Mouse (Mus musculus): ENCODE results near the gene Mtln. TPM values are rescaled to one million over a fixed set of nuclear protein-coding genes. Genes with fewer than 3 reads are reported as not detected.

Mtln gene
- 33.1 and 34.9 TPM in 2 replicates for polyA plus RNA-seq (2015; fragmentation: Nextera tagmentation; extraction: Ambion mirVana)

GRCm38 (mm10) chr2:127791919-127792603 is at the start of gene Mtln:
TSS of gene Mtln (minus strand) at chr2:127792488.
- Histone ChIP-seq H3K36me3 (ENCODE audit: control insufficient read depth, insufficient read depth, low read length) (no peaks in the 10 kb centered on the region), H3K9ac (ENCODE audit: low read length) (peak within 1 kb of the TSS; percentile 74), H3K4me2 (ENCODE audit: low read depth, low read length) (peak within 1 kb of the TSS; percentile 64), H3K9me3 (ENCODE audit: control insufficient read depth, low read length) (no peaks in the 10 kb centered on the region), H3K27ac (ENCODE audit: low read length) (peak within 1 kb of the TSS; percentile 77), H3K4me3 (ENCODE audit: low read length) (peak within 1 kb of the TSS; percentile 63), H3K4me1 (replicated peaks; ENCODE audit: control insufficient read depth, insufficient read depth, low read length) (peaks cover 12% of the 10 kb centered on the region), H3K27me3 (ENCODE audit: control insufficient read depth, insufficient read depth, low read depth, low read length) (no peaks in the 10 kb centered on the region)
- ATAC-seq (ENCODE audit: low read depth), result peak; percentile 94
- WGBS, result under 1% methylated on average over 37 of the region's 37 CpGs

- Histone ChIP-seq H3K27ac (ENCODE audit: low read length) (no peak overlapping the region), H3K9me3 (ENCODE audit: control insufficient read depth, low read length) (no peaks in the 10 kb centered on the region), H3K4me2 (ENCODE audit: low read depth, low read length) (no peak overlapping the region), H3K4me3 (ENCODE audit: low read length) (no peak overlapping the region), H3K36me3 (ENCODE audit: control insufficient read depth, insufficient read depth, low read length) (no peaks in the 10 kb centered on the region), H3K27me3 (ENCODE audit: control insufficient read depth, insufficient read depth, low read depth, low read length) (peaks cover 33% of the 10 kb centered on the region), H3K4me1 (replicated peaks; ENCODE audit: control insufficient read depth, insufficient read depth, low read length) (no peaks in the 10 kb centered on the region), H3K9ac (ENCODE audit: low read length) (no peak overlapping the region)
- WGBS, result 36% methylated on average over 1 of the region's 1 CpGs
- no peak for ATAC-seq (ENCODE audit: low read depth)
Measured at GRCm38 (mm10) chr2:127841402-127841801, 49.1 kb upstream of the Mtln start.

GRCm38 (mm10) chr2:127839425-127839824 is 47.1 kb upstream of the Mtln start:
- ATAC-seq (ENCODE audit: low read depth), result no peak
- Histone ChIP-seq H3K9me3 (ENCODE audit: control insufficient read depth, low read length) (no peaks in the 10 kb centered on the region), H3K36me3 (ENCODE audit: control insufficient read depth, insufficient read depth, low read length) (no peaks in the 10 kb centered on the region), H3K4me3 (ENCODE audit: low read length) (no peak overlapping the region), H3K27ac (ENCODE audit: low read length) (no peak overlapping the region), H3K4me2 (ENCODE audit: low read depth, low read length) (no peak overlapping the region), H3K9ac (ENCODE audit: low read length) (no peak overlapping the region), H3K4me1 (replicated peaks; ENCODE audit: control insufficient read depth, insufficient read depth, low read length) (no peaks in the 10 kb centered on the region), H3K27me3 (ENCODE audit: control insufficient read depth, insufficient read depth, low read depth, low read length) (peaks cover 33% of the 10 kb centered on the region)
- WGBS, result 23% methylated on average over 11 of the region's 11 CpGs

- peaks cover 35% of the 10 kb centered on the region for H3K27me3 ChIP-seq (ENCODE audit: control insufficient read depth, insufficient read depth, low read depth, low read length)
Measured at GRCm38 (mm10) chr2:127838576-127838975, 46.3 kb upstream of the Mtln start, which contains the start of gene Acoxl. TSS of gene Acoxl (plus strand) at chr2:127838876.

GRCm38 (mm10) chr2:127832833-127833190 is 40.5 kb upstream of the Mtln start:
- H3K27me3 ChIP-seq (ENCODE audit: control insufficient read depth, insufficient read depth, low read depth, low read length), result peaks cover 6% of the 10 kb centered on the region
- ATAC-seq (ENCODE audit: low read depth), result no peak
- no peaks in the 10 kb centered on the region for H3K36me3 ChIP-seq (ENCODE audit: control insufficient read depth, insufficient read depth, low read length)
- H3K4me3 ChIP-seq (ENCODE audit: low read length), result no peak overlapping the region
- H3K4me1 ChIP-seq (replicated peaks; ENCODE audit: control insufficient read depth, insufficient read depth, low read length), result peaks cover 11% of the 10 kb centered on the region
- 16% methylated on average over 2 of the region's 2 CpGs for WGBS
- H3K4me2 ChIP-seq (ENCODE audit: low read depth, low read length), result no peak overlapping the region
- H3K9ac ChIP-seq (ENCODE audit: low read length), result no peak overlapping the region
- H3K9me3 ChIP-seq (ENCODE audit: control insufficient read depth, low read length), result no peaks in the 10 kb centered on the region
- no peak overlapping the region for H3K27ac ChIP-seq (ENCODE audit: low read length)

More at GRCm38 (mm10) chr2:127838576-127838975, 46.3 kb upstream of the Mtln start, which contains the start of gene Acoxl:
- no peaks in the 10 kb centered on the region for H3K9me3 ChIP-seq (ENCODE audit: control insufficient read depth, low read length)
- WGBS, result 50% methylated on average over 7 of the region's 7 CpGs
- no peaks in the 10 kb centered on the region for H3K4me1 ChIP-seq (replicated peaks; ENCODE audit: control insufficient read depth, insufficient read depth, low read length)
- H3K4me2 ChIP-seq (ENCODE audit: low read depth, low read length), result no peak within 1 kb of the TSS
- no peak within 1 kb of the TSS for H3K27ac ChIP-seq (ENCODE audit: low read length)
- H3K4me3 ChIP-seq (ENCODE audit: low read length), result no peak within 1 kb of the TSS
- ATAC-seq (ENCODE audit: low read depth), result no peak
- H3K36me3 ChIP-seq (ENCODE audit: control insufficient read depth, insufficient read depth, low read length), result no peaks in the 10 kb centered on the region
- H3K9ac ChIP-seq (ENCODE audit: low read length), result no peak within 1 kb of the TSS

- H3K27me3 ChIP-seq (ENCODE audit: control insufficient read depth, insufficient read depth, low read depth, low read length), result peaks cover 2% of the 10 kb centered on the region; the same call in 1 of the 2 replicates
- H3K9me3 ChIP-seq (ENCODE audit: control insufficient read depth, low read length), result no peaks in the 10 kb centered on the region
- peak; percentile 47 for ATAC-seq (ENCODE audit: low read depth)
- WGBS, result 28% methylated on average over 11 of the region's 11 CpGs
- peak overlapping the region; percentile 60 for H3K9ac ChIP-seq (ENCODE audit: low read length)
- H3K4me1 ChIP-seq (replicated peaks; ENCODE audit: control insufficient read depth, insufficient read depth, low read length), result peaks cover 11% of the 10 kb centered on the region
- H3K36me3 ChIP-seq (ENCODE audit: control insufficient read depth, insufficient read depth, low read length), result peaks cover 1% of the 10 kb centered on the region
- H3K4me2 ChIP-seq (ENCODE audit: low read depth, low read length), result peak overlapping the region; percentile 68
- peak overlapping the region; percentile 54 for H3K27ac ChIP-seq (ENCODE audit: low read length)
- H3K4me3 ChIP-seq (ENCODE audit: low read length), result peak overlapping the region; percentile 88
Measured at GRCm38 (mm10) chr2:127832103-127832832, 40.0 kb upstream of the Mtln start.

GRCm38 (mm10) chr2:127831401-127832102 is 39.3 kb upstream of the Mtln start, which contains the start of gene Bub1:
TSS of gene Bub1 (minus strand) at chr2:127831865.
- Histone ChIP-seq H3K4me1 (replicated peaks; ENCODE audit: control insufficient read depth, insufficient read depth, low read length) (peaks cover 11% of the 10 kb centered on the region), H3K27ac (ENCODE audit: low read length) (peak within 1 kb of the TSS; percentile 54)
- 0% methylated on average over 56 of the region's 56 CpGs for WGBS

GRCm38 (mm10) chr2:127789651-127790270 is 2.5 kb downstream of the Mtln start:
- Histone ChIP-seq H3K4me3 (ENCODE audit: low read length) (peak overlapping the region; percentile 84), H3K36me3 (ENCODE audit: control insufficient read depth, insufficient read depth, low read length) (no peaks in the 10 kb centered on the region), H3K9me3 (ENCODE audit: control insufficient read depth, low read length) (no peaks in the 10 kb centered on the region), H3K27me3 (ENCODE audit: control insufficient read depth, insufficient read depth, low read depth, low read length) (no peaks in the 10 kb centered on the region), H3K9ac (ENCODE audit: low read length) (peak overlapping the region; percentile 77), H3K4me1 (replicated peaks; ENCODE audit: control insufficient read depth, insufficient read depth, low read length) (peaks cover 12% of the 10 kb centered on the region), H3K27ac (ENCODE audit: low read length) (no peak overlapping the region), H3K4me2 (ENCODE audit: low read depth, low read length) (peak overlapping the region; percentile 87)
- ATAC-seq (ENCODE audit: low read depth), result no peak
- 35% methylated on average over 9 of the region's 9 CpGs for WGBS

More at GRCm38 (mm10) chr2:127831401-127832102, 39.3 kb upstream of the Mtln start, which contains the start of gene Bub1:
- peak within 1 kb of the TSS; percentile 81 for H3K9ac ChIP-seq (ENCODE audit: low read length)
- H3K27me3 ChIP-seq (ENCODE audit: control insufficient read depth, insufficient read depth, low read depth, low read length), result peaks cover 2% of the 10 kb centered on the region; the same call in 1 of the 2 replicates
- ATAC-seq (ENCODE audit: low read depth), result peak; percentile 99
- peak within 1 kb of the TSS; percentile 88 for H3K4me3 ChIP-seq (ENCODE audit: low read length)
- H3K9me3 ChIP-seq (ENCODE audit: control insufficient read depth, low read length), result no peaks in the 10 kb centered on the region
- peaks cover 3% of the 10 kb centered on the region for H3K36me3 ChIP-seq (ENCODE audit: control insufficient read depth, insufficient read depth, low read length)
- peak within 1 kb of the TSS; percentile 86 for H3K4me2 ChIP-seq (ENCODE audit: low read depth, low read length)

All from lung, embryonic 16.5 days (tissue).